Mouse (Mus musculus) retina, postnatal 7 days (tissue): Measurements from ENCODE around the gene Ppm1n.

Experiments used
- DNase-seq: peaks from one replicate; pipeline ENCODE4 v3.0.0-alpha.2; 2012; ENCODE audit warnings: low read depth, low spot score

Gene Ppm1n

GRCm38 (mm10) chr7:19279581-19280114 lies at the start of gene Ppm1n:
Ppm1n (minus strand) TSS chr7:19280064.
- no peak for DNase-seq

GRCm38 (mm10) chr7:19328425-19328824 lies 48.6 kb upstream of the Ppm1n start:
- no peak for DNase-seq

- no peak for DNase-seq
Measured at GRCm38 (mm10) chr7:19327782-19328181, 47.9 kb upstream of the Ppm1n start.

- DNase-seq = peak; percentile 80
Measured at GRCm38 (mm10) chr7:19327128-19327527, 47.3 kb upstream of the Ppm1n start.

GRCm38 (mm10) chr7:19326359-19326758 lies 46.5 kb upstream of the Ppm1n start:
- DNase-seq = peak; percentile 64

- DNase-seq = no peak
Measured at GRCm38 (mm10) chr7:19325262-19326199, 45.7 kb upstream of the Ppm1n start.

GRCm38 (mm10) chr7:19324221-19324620 lies 44.4 kb upstream of the Ppm1n start:
- DNase-seq = no peak

- no peak for DNase-seq
Measured at GRCm38 (mm10) chr7:19322489-19322888, 42.6 kb upstream of the Ppm1n start.

- DNase-seq = no peak
Measured at GRCm38 (mm10) chr7:19321464-19321863, 41.6 kb upstream of the Ppm1n start.

- DNase-seq = no peak
Measured at GRCm38 (mm10) chr7:19320637-19321036, 40.8 kb upstream of the Ppm1n start.

- DNase-seq = peak; percentile 95
Measured at GRCm38 (mm10) chr7:19319906-19320305, 40.0 kb upstream of the Ppm1n start.

GRCm38 (mm10) chr7:19319458-19319857 lies 39.6 kb upstream of the Ppm1n start:
- no peak for DNase-seq

GRCm38 (mm10) chr7:19318676-19319075 lies 38.8 kb upstream of the Ppm1n start:
- DNase-seq = no peak

GRCm38 (mm10) chr7:19318201-19318600 lies 38.3 kb upstream of the Ppm1n start:
- no peak for DNase-seq

- no peak for DNase-seq
Measured at GRCm38 (mm10) chr7:19316451-19317161, 36.7 kb upstream of the Ppm1n start.

GRCm38 (mm10) chr7:19314033-19314432 lies 34.2 kb upstream of the Ppm1n start:
- no peak for DNase-seq

- DNase-seq = no peak
Measured at GRCm38 (mm10) chr7:19311991-19312390, 32.1 kb upstream of the Ppm1n start.

GRCm38 (mm10) chr7:19309884-19310641 lies 30.2 kb upstream of the Ppm1n start, which contains the start of gene Fosb:
Fosb (minus strand) TSS chr7:19310051.
- peak; percentile 93 for DNase-seq

- no peak for DNase-seq
Measured at GRCm38 (mm10) chr7:19309278-19309883, 29.5 kb upstream of the Ppm1n start.

GRCm38 (mm10) chr7:19308454-19309277 lies 28.8 kb upstream of the Ppm1n start:
- peak; percentile 89 for DNase-seq
